Mouse (Mus musculus): ENCODE results near the gene Adora2b. TPM values are rescaled to one million over a fixed set of nuclear protein-coding genes. Genes with fewer than 3 reads are reported as not detected.
"Not testable (repeated sequence)": the region's sequence is repeated elsewhere in the genome, so short reads cannot be mapped to it uniquely, and the experiment has no call there.

The Adora2b gene
- polyA plus RNA-seq, 1 experiment = 6.6 TPM

GRCm38 (mm10) chr11:62277086-62277485, 28.3 kb downstream of the Adora2b start:
- H3ac ChIP-seq (ENCODE audit: control insufficient read depth, insufficient read length) = no peak overlapping the region
- H3K27me3 ChIP-seq (ENCODE audit: control insufficient read depth, insufficient read depth, insufficient read length) = no peaks in the 10 kb centered on the region
- no peak for TF ChIP-seq MYOD1 (IDR thresholded peaks at IDR 0.05; ENCODE audit: control insufficient read depth in 1 of 3, insufficient read length in 2 of 3, low read depth in 2 of 3)
- no peak for TF ChIP-seq TCF3 (IDR thresholded peaks at IDR 0.05; ENCODE audit: insufficient read length, low read depth)
- no peak for TF ChIP-seq REST (IDR thresholded peaks at IDR 0.05; ENCODE audit: insufficient read depth, insufficient read length)
- no peak for TF ChIP-seq CEBPB (IDR thresholded peaks at IDR 0.05; ENCODE audit: insufficient read depth, poor library complexity, severe bottlenecking)
- TF ChIP-seq SRF (IDR thresholded peaks at IDR 0.05; ENCODE audit: control insufficient read depth, insufficient read length, low read depth) = no peak
- TF ChIP-seq MYOG (IDR thresholded peaks at IDR 0.05; ENCODE audit: control insufficient read depth in 1 of 3, insufficient read depth in 1 of 3, insufficient read length in 2 of 3, low read depth in 2 of 3) = no peak
- TF ChIP-seq TCF12 (IDR thresholded peaks at IDR 0.05; ENCODE audit: insufficient read depth, poor library complexity, severe bottlenecking) = no peak
- no peak for TF ChIP-seq USF1 (IDR thresholded peaks at IDR 0.05; ENCODE audit: low read depth)
- no peak for TF ChIP-seq E2F4 (IDR thresholded peaks at IDR 0.05; ENCODE audit: insufficient read depth)
- TF ChIP-seq POLR2AphosphoS2 (IDR thresholded peaks at IDR 0.05; ENCODE audit: insufficient read length, low read depth) = no peak
- no peak for TF ChIP-seq POLR2A (IDR thresholded peaks at IDR 0.05; ENCODE audit: insufficient read length, low read depth)
- TF ChIP-seq MAX (IDR thresholded peaks at IDR 0.05; ENCODE audit: low read depth) = no peak
- H3K4me2 ChIP-seq (ENCODE audit: low read depth) = no peak overlapping the region
- H3K4me3 ChIP-seq = no peak overlapping the region
- H3K36me3 ChIP-seq (ENCODE audit: control insufficient read depth, insufficient read depth) = no peaks in the 10 kb centered on the region
- H3K79me2 ChIP-seq (ENCODE audit: control insufficient read depth, insufficient read depth) = peaks cover 5% of the 10 kb centered on the region

GRCm38 (mm10) chr11:62278027-62278426, 29.2 kb downstream of the Adora2b start:
- no peaks in the 10 kb centered on the region for H3K36me3 ChIP-seq (ENCODE audit: control insufficient read depth, insufficient read depth)
- H3K4me2 ChIP-seq (ENCODE audit: low read depth) = peak overlapping the region; percentile 5
- no peaks in the 10 kb centered on the region for H3K27me3 ChIP-seq (ENCODE audit: control insufficient read depth, insufficient read depth, insufficient read length)
- H3K4me3 ChIP-seq = no peak overlapping the region
- TF ChIP-seq MYOG (IDR thresholded peaks at IDR 0.05; ENCODE audit: control insufficient read depth in 1 of 3, insufficient read depth in 1 of 3, insufficient read length in 2 of 3, low read depth in 2 of 3) (no peak), CEBPB (IDR thresholded peaks at IDR 0.05; ENCODE audit: insufficient read depth, poor library complexity, severe bottlenecking) (no peak), MAX (IDR thresholded peaks at IDR 0.05; ENCODE audit: low read depth) (no peak), TCF3 (IDR thresholded peaks at IDR 0.05; ENCODE audit: insufficient read length, low read depth) (no peak), USF1 (IDR thresholded peaks at IDR 0.05; ENCODE audit: low read depth) (no peak), POLR2A (IDR thresholded peaks at IDR 0.05; ENCODE audit: insufficient read length, low read depth) (no peak), E2F4 (IDR thresholded peaks at IDR 0.05; ENCODE audit: insufficient read depth) (no peak), SRF (IDR thresholded peaks at IDR 0.05; ENCODE audit: control insufficient read depth, insufficient read length, low read depth) (no peak), MYOD1 (IDR thresholded peaks at IDR 0.05; ENCODE audit: control insufficient read depth in 1 of 3, insufficient read length in 2 of 3, low read depth in 2 of 3) (no peak), TCF12 (IDR thresholded peaks at IDR 0.05; ENCODE audit: insufficient read depth, poor library complexity, severe bottlenecking) (no peak), REST (IDR thresholded peaks at IDR 0.05; ENCODE audit: insufficient read depth, insufficient read length) (no peak), POLR2AphosphoS2 (IDR thresholded peaks at IDR 0.05; ENCODE audit: insufficient read length, low read depth) (no peak)
- peaks cover 7% of the 10 kb centered on the region for H3K79me2 ChIP-seq (ENCODE audit: control insufficient read depth, insufficient read depth)
- no peak overlapping the region for H3ac ChIP-seq (ENCODE audit: control insufficient read depth, insufficient read length)

- no peaks in the 10 kb centered on the region for H3K27me3 ChIP-seq (ENCODE audit: control insufficient read depth, insufficient read depth, insufficient read length)
- peak within 1 kb of the TSS; percentile 86 for H3ac ChIP-seq (ENCODE audit: control insufficient read depth, insufficient read length)
- TF ChIP-seq E2F4 (IDR thresholded peaks at IDR 0.05; ENCODE audit: insufficient read depth) (no peak), POLR2A (IDR thresholded peaks at IDR 0.05; ENCODE audit: insufficient read length, low read depth) (peak; percentile 97), MYOG (IDR thresholded peaks at IDR 0.05; ENCODE audit: control insufficient read depth in 1 of 3, insufficient read depth in 1 of 3, insufficient read length in 2 of 3, low read depth in 2 of 3) (peak in 1 of 3 experiments; percentile 28), USF1 (IDR thresholded peaks at IDR 0.05; ENCODE audit: low read depth) (no peak), POLR2AphosphoS2 (IDR thresholded peaks at IDR 0.05; ENCODE audit: insufficient read length, low read depth) (peak; percentile 95)
Observed at GRCm38 (mm10) chr11:62280675-62281600, 32.2 kb downstream of the Adora2b start, which contains the start of the genes Zswim7 and Ttc19. Gene Zswim7 (minus strand): TSS chr11:62281375. Gene Ttc19 (plus strand): TSS chr11:62281473.

GRCm38 (mm10) chr11:62281601-62281997, 32.8 kb downstream of the Adora2b start:
- no peaks in the 10 kb centered on the region for H3K27me3 ChIP-seq (ENCODE audit: control insufficient read depth, insufficient read depth, insufficient read length)
- peaks cover 7% of the 10 kb centered on the region for H3K79me2 ChIP-seq (ENCODE audit: control insufficient read depth, insufficient read depth)
- H3K36me3 ChIP-seq (ENCODE audit: control insufficient read depth, insufficient read depth) = peaks cover 19% of the 10 kb centered on the region
- TF ChIP-seq SRF (IDR thresholded peaks at IDR 0.05; ENCODE audit: control insufficient read depth, insufficient read length, low read depth) (no peak), TCF3 (IDR thresholded peaks at IDR 0.05; ENCODE audit: insufficient read length, low read depth) (no peak), MYOD1 (IDR thresholded peaks at IDR 0.05; ENCODE audit: control insufficient read depth in 1 of 3, insufficient read length in 2 of 3, low read depth in 2 of 3) (peak in 1 of 3 experiments; percentile 42), POLR2AphosphoS2 (IDR thresholded peaks at IDR 0.05; ENCODE audit: insufficient read length, low read depth) (no peak), MYOG (IDR thresholded peaks at IDR 0.05; ENCODE audit: control insufficient read depth in 1 of 3, insufficient read depth in 1 of 3, insufficient read length in 2 of 3, low read depth in 2 of 3) (peak in 1 of 3 experiments; percentile 1)
- peak overlapping the region; percentile 89 for H3K4me2 ChIP-seq (ENCODE audit: low read depth)
- peak overlapping the region; percentile 86 for H3ac ChIP-seq (ENCODE audit: control insufficient read depth, insufficient read length)
- peak overlapping the region; percentile 45 for H3K4me3 ChIP-seq

More at GRCm38 (mm10) chr11:62280675-62281600, 32.2 kb downstream of the Adora2b start, which contains the start of the genes Zswim7 and Ttc19:
- peaks cover 16% of the 10 kb centered on the region for H3K36me3 ChIP-seq (ENCODE audit: control insufficient read depth, insufficient read depth)
- H3K4me3 ChIP-seq = peak within 1 kb of the TSS; percentile 45
- H3K4me2 ChIP-seq (ENCODE audit: low read depth) = peak within 1 kb of the TSS; percentile 89
- H3K79me2 ChIP-seq (ENCODE audit: control insufficient read depth, insufficient read depth) = peaks cover 7% of the 10 kb centered on the region

GRCm38 (mm10) chr11:62284020-62284419, 35.2 kb downstream of the Adora2b start:
- not testable (repeated sequence) for H3K4me2 ChIP-seq (ENCODE audit: low read depth); H3K4me3 ChIP-seq

More at GRCm38 (mm10) chr11:62284020-62284419, 35.2 kb downstream of the Adora2b start:
- H3K36me3 ChIP-seq (ENCODE audit: control insufficient read depth, insufficient read depth) = peaks cover 26% of the 10 kb centered on the region
- H3K79me2 ChIP-seq (ENCODE audit: control insufficient read depth, insufficient read depth); H3ac ChIP-seq (ENCODE audit: control insufficient read depth, insufficient read length); H3K27me3 ChIP-seq (ENCODE audit: control insufficient read depth, insufficient read depth, insufficient read length): not testable (repeated sequence)

Measured in myocyte (in vitro differentiated cells).